Mouse (Mus musculus) B cell, adult 62 days (primary cell): ENCODE results near the gene Gm10643. TPM values are rescaled to one million over a fixed set of nuclear protein-coding genes. Genes with fewer than 3 reads are reported as not detected.

Experiments
- total RNA-seq: library from RNA; stranded (reverse); gene quantifications from 4 replicates; pipeline ENCODE4 v1.2.4, GENCODE M21; 2023

Gene Gm10643
- 5.6 to 8.3 TPM (median 7.3 TPM) in 4 replicates for total RNA-seq

DNA sequence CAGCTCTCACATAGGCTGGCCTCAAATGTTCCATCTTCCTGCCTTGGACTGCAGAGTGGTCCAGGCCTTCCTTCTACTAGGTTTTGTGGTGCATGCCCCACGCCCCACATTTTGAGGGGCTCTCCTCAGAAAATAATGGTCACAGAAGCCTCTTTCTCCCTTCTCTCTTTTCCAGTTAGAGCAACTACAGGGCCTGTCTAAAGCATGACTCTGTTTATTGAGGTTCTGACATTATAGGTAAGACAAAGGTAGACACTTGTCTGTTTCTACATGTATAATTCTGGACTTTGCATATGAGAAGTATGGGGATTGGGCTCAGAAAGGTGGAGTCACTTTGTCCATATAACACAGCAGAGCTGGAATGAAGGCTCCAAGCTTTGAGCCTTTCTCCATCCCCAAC lies at the start of gene Gm10643:
Gene Gm10643 (minus strand): TSS at position 101 of the 400 bp plus-strand sequence.

DNA sequence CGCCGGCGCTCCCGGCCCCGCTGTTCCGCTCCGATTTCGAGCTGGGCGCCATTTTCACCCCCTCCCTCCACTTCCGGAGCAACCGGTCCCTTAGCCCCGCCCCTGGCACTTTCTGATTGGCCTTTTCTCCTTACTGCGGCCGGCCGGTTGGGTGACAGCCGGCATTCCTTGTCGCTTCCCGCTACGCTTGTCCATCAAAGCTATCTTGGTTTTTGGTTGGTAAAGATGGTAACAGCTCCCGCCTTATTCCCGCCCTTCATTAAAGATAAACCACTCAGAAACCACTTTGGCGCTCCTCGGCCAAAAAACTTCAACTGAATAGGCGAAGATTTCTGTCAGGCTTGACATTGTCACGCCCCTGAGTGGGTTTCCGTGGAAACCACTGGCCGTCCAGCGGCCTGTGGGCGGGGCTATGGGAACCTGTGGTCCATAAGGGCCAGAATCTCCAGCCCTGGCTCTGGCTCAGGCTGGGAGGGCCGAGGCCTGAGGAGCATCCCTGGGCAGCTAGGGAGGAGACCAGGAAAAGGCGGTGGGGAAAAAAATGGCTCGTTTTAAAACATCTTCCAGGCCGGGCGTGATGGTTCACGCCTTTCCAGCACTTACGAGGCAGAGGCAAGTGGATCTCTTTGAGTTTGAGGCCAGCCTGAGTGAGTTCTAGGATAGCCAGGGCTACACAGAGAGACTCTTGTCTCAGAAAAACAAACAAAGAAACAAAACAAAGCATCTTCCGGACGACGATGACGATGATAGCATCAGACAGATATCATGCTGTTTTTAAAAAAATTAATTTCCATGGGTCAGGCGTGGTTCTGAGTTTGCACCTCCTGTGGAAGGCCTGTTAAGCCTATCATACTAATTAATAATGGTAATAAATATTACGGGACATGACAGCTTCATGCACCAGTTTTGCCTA lies 40.0 kb upstream of the Gm10643 start, which contains the start of gene Dcaf15:
Gene Dcaf15 (minus strand): TSS at position 72 of the 913 bp plus-strand sequence.

DNA sequence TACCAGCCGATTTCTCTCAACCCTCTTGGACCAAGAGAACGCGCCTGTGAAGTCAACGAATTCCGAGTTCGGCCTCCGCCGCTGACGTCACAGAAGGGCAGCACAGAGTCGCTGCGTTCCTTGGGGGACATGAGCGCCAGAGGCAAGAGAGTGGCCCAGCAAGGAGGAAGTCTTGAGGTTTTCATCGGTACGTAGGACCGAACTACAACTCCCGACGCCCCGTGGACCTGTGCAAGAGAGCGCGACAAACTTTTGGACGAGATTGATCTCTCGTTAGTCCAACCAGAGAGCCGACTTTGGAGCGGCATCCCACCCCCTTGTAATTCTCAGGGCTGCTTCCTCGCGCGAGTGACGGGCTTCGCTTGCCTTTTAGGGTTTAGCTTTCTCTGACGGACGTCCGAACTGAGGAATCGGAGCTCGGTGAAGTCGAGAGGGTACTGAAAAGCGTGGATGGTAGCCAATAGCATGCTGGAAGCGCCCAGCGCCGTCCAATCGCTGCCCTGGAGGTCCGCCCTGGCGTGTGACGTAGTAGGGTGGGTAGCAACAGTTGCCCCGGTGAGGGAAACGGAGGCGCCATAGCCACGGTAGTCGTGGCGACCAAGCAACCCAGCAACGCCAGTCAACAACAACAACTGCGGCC lies 1.5 kb upstream of the Gm10643 start, which contains the start of gene Rfx1:
Gene Rfx1 (plus strand): TSS at position 544 of the 640 bp plus-strand sequence.

DNA sequence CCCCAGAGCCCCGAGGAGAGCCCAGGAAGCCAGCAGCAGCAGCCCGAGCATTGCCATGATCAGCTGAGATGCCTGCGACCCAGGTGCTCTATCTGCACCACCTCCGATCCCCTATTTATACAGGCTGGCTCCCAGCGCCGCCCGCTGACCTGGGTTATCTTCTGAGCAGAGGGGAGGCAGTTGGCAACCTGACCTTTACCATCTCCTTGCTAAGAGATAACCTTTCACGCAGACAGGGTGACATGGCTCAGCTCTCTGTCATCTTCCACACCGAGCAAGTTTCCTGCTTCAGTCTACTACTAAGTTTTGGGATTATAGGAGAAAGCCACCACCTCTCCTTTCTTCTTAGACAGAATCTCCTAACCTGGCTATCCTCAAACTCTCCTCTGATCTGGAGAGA lies 20.0 kb downstream of the Gm10643 start, which contains the start of gene Rln3:
Gene Rln3 (minus strand): TSS at position 101 of the 400 bp plus-strand sequence.

DNA sequence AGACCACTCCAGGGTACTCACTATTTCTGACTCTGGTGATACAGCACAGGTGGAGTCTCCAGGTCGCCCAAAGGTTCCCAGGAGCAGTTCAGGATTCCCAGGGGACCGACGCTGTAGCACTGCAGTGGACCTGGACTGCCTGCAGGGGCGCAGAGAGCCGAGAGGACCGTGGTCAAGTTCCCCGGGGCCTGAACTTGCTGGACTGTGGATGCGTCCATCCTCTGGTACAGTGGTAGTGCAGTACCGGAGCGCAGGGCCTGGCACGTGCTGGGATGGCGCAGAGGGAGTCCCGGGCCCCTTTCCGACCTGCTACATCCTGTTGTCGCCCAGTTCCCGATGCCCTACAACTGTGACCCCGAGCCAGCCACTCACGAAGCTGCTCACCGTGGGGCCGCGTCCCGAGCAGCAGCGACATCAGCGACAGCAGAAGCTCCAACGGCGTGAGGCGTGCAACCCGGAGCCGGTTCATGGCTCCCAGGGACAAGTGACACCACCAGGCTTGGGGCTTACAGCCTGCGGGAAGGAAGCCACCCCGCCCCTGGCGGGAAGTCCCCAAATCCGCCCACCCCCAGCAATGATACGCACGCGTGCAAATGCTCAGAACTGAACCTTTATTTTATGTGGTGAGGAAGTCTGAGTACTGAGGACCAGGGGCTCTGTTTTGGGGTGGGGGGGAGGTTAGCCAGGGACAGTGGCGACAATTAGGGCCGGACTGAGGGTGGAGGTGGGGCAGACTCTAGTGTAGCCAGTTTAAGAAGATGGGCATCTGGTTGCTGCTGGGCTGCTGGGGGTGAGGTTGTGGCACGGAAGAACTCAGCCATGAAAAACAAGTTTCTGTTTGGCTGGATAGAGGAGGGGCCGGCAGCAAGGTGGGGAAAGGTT lies 22.6 kb downstream of the Gm10643 start, which contains the start of gene Il27ra:
Gene Il27ra (minus strand): TSS at position 524 of the 882 bp plus-strand sequence.

DNA sequence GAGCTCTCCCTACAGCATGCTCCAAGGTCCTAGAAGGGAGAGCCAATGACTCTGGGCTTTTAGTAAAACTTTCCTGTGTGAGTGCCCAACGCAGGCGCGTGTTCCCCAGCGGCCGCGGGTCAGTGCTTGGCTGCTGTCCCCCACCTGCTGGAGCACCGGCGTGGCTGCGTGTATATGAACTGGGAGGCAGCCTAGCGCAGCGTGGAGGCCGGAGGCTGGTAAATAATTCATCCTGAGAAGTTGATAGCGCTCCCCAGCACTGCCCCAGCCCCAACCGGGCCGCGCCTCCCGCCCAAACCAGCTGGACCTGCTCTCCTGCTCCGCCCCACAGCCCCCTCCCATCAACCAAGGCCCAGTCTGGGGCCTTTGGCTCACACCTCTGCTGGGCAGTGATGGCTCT lies 43.8 kb downstream of the Gm10643 start, which contains the start of gene Palm3:
Gene Palm3 (plus strand): TSS at position 376 of the 400 bp plus-strand sequence.

Other genes with a start within 250 kb of the Gm10643 start
- gene Adgrl1, start 165.0 kb downstream of the Gm10643 start, total RNA-seq: 6.7 to 10.1 TPM (median 8.4 TPM) in 4 replicates
- 1.3 to 1.7 TPM (median 1.6 TPM) in 4 replicates for gene Gm10644, start 109.9 kb downstream of the Gm10643 start, total RNA-seq
- 8.2 to 11.7 TPM (median 9.8 TPM) in 4 replicates for gene Asf1b, start 109.6 kb downstream of the Gm10643 start, total RNA-seq
- 39.9 to 46.7 TPM (median 43.9 TPM) in 4 replicates for gene Prkaca, start 92.1 kb downstream of the Gm10643 start, total RNA-seq
- 43.8 to 51.9 TPM (median 45.4 TPM) in 4 replicates for gene Samd1, start 67.5 kb downstream of the Gm10643 start, total RNA-seq
- gene 1700067K01Rik, start 63.6 kb downstream of the Gm10643 start, total RNA-seq: 1.4 to 1.5 TPM in 2 of 4 replicates, not detected in the others
- not detected in 4 replicates for gene 2210011C24Rik, start 53.0 kb downstream of the Gm10643 start, total RNA-seq
- not detected in 4 replicates for gene Palm3, start 43.7 kb downstream of the Gm10643 start, total RNA-seq
- 78.5 to 94.8 TPM (median 84.7 TPM) in 4 replicates for gene Il27ra, start 22.5 kb downstream of the Gm10643 start, total RNA-seq
- not detected in 4 replicates for gene Rln3, start 20.1 kb downstream of the Gm10643 start, total RNA-seq
- gene Rfx1, start 1.7 kb upstream of the Gm10643 start, total RNA-seq: 99.2 to 107 TPM (median 104 TPM) in 4 replicates
- 48.7 to 58.3 TPM (median 52.6 TPM) in 4 replicates for gene Dcaf15, start 39.6 kb upstream of the Gm10643 start, total RNA-seq
- gene Podnl1, start 60.9 kb upstream of the Gm10643 start, total RNA-seq: 0.20 to 0.24 TPM in 2 of 4 replicates, not detected in the others
- gene Cc2d1a, start 82.8 kb upstream of the Gm10643 start, total RNA-seq: 26.2 to 35.4 TPM (median 28.7 TPM) in 4 replicates
- gene 4930432K21Rik, start 82.9 kb upstream of the Gm10643 start, total RNA-seq: 1.2 to 1.4 TPM (median 1.3 TPM) in 4 replicates
- gene Nanos3, start 120.1 kb upstream of the Gm10643 start, total RNA-seq: not detected in 4 replicates
- gene Zswim4, start 171.9 kb upstream of the Gm10643 start, total RNA-seq: 28.2 to 33.1 TPM (median 30.3 TPM) in 4 replicates
- gene D8Ertd738e, start 184.6 kb upstream of the Gm10643 start, total RNA-seq: 193 to 242 TPM (median 216 TPM) in 4 replicates
- 29.8 to 39.4 TPM (median 33.4 TPM) in 4 replicates for gene Mri1, start 192.2 kb upstream of the Gm10643 start, total RNA-seq
- gene Ccdc130, start 205.2 kb upstream of the Gm10643 start, total RNA-seq: 18.4 to 24.7 TPM (median 21.0 TPM) in 4 replicates